Mouse (Mus musculus): ENCODE results near the gene Pmpcb.

- TF ChIP-seq GATA1 (IDR thresholded peaks at IDR 0.05; ENCODE audit: borderline replicate concordance, low read length): no peak
- no peak for TF ChIP-seq FLI1 (IDR thresholded peaks at IDR 0.05; ENCODE audit: low read length)
These were observed 32.9 kb downstream of the Pmpcb start for GRCm38 (mm10) chr5:21769841-21770240.

Measured in megakaryocyte, embryonic 14.5 days (primary cell).